Mouse (Mus musculus) large intestine, adult 2 months (tissue): ENCODE data around the gene Wnt10a. TPM values are rescaled to one million over a fixed set of nuclear protein-coding genes. Genes with fewer than 3 reads are reported as not detected.

ENCODE experiments used
- polyA plus RNA-seq: library from polyadenylated mRNA; depleted of rRNA; stranded (reverse); fragments of >200 nt; gene quantifications from 2 replicates; pipeline ENCODE4 v1.2.3, GENCODE M21; 2012; rRNA removed

The Wnt10a gene
- polyA plus RNA-seq, 1 experiment: 0.25 TPM

Other genes starting within 250 kb of the Wnt10a start
- gene Plcd4, start 248.6 kb upstream of the Wnt10a start, polyA plus RNA-seq: 0.11 TPM in 2 replicates
- 2.6 and 4.0 TPM in 2 replicates for gene Usp37, start 247.2 kb upstream of the Wnt10a start, polyA plus RNA-seq
- 5.3 and 7.4 TPM in 2 replicates for gene Zfp142, start 203.3 kb upstream of the Wnt10a start, polyA plus RNA-seq
- gene Bcs1l, start 203.2 kb upstream of the Wnt10a start, polyA plus RNA-seq: 16.3 and 18.5 TPM in 2 replicates
- gene Rnf25, start 190.1 kb upstream of the Wnt10a start, polyA plus RNA-seq: 40.2 and 52.1 TPM in 2 replicates
- gene Stk36, start 190.1 kb upstream of the Wnt10a start, polyA plus RNA-seq: 0.61 and 0.63 TPM in 2 replicates
- 9.1 and 14.3 TPM in 2 replicates for gene Ttll4, start 129.8 kb upstream of the Wnt10a start, polyA plus RNA-seq
- gene Cyp27a1, start 77.9 kb upstream of the Wnt10a start, polyA plus RNA-seq: 17.2 and 32.6 TPM in 2 replicates
- gene Prkag3, start 42.3 kb upstream of the Wnt10a start, polyA plus RNA-seq: 0.10 and 0.45 TPM in 2 replicates
- 1.2 and 3.4 TPM in 2 replicates for gene Wnt6, start 19.6 kb upstream of the Wnt10a start, polyA plus RNA-seq
- 0.58 and 0.69 TPM in 2 replicates for gene Cdk5r2, start 63.4 kb downstream of the Wnt10a start, polyA plus RNA-seq
- gene Fev, start 93.9 kb downstream of the Wnt10a start, polyA plus RNA-seq: 0.62 and 0.81 TPM in 2 replicates
- 0.63 and 1.3 TPM in 2 replicates for gene Cryba2, start 101.6 kb downstream of the Wnt10a start, polyA plus RNA-seq
- gene Cfap65, start 144.1 kb downstream of the Wnt10a start, polyA plus RNA-seq: 0.09 and 0.25 TPM in 2 replicates
- 45.0 and 78.1 TPM in 2 replicates for gene Ihh, start 160.2 kb downstream of the Wnt10a start, polyA plus RNA-seq